Mouse (Mus musculus): ENCODE measurements at regions not wholly inside any gene's neighbourhood (a gene's known extent, or its start where the extent isn't known, plus 50 kb on each side); places are given as distances from the start of the nearest gene placed in this dataset.

- TF ChIP-seq POLR2A (IDR thresholded peaks at IDR 0.05; ENCODE audit: borderline replicate concordance, extremely low read depth, insufficient read depth, insufficient read length, poor library complexity, severe bottlenecking) (no peak), CTCF (IDR thresholded peaks at IDR 0.05; ENCODE audit: borderline replicate concordance, extremely low read depth, insufficient read depth, insufficient read length) (no peak)
Observed at GRCm38 (mm10) chr13:107177595-107177994, 155.7 kb upstream of the Kif2a start.

Data from brain, embryonic 14.5 days (tissue).